Mouse (Mus musculus) olfactory bulb, adult 2 months (tissue): ENCODE results near the gene Tmem243. TPM values are rescaled to one million over a fixed set of nuclear protein-coding genes. Genes with fewer than 3 reads are reported as not detected.
"Not testable (repeated sequence)": the region's sequence is repeated elsewhere in the genome, so short reads cannot be mapped to it uniquely, and the experiment has no call there.

ENCODE experiments used
- H3K27ac ChIP-seq: fragments of 200-500 bp; 2 replicates; pipeline ENCODE4 v1.5.1; 2012; ENCODE audit warnings: low read depth, low read length; ENCODE audit not compliant: insufficient read depth
- H3K4me1 ChIP-seq: fragments of 200-500 bp; 2 replicates; pipeline ENCODE4 v1.6.1; 2012; ENCODE audit warnings: low read length; ENCODE audit not compliant: control insufficient read depth, insufficient read depth
- H3K4me3 ChIP-seq: fragments of 200-500 bp; 2 replicates; pipeline ENCODE4 v1.5.1; 2012; ENCODE audit warnings: mild to moderate bottlenecking, low read depth, low read length, moderate library complexity; ENCODE audit not compliant: insufficient read depth
- CTCF ChIP-seq: fragments of 200-500 bp; IDR thresholded peaks from 2 replicates; pipeline ENCODE4 v1.5.1; 2012; ENCODE audit warnings: low read depth, mild to moderate bottlenecking, low read length, moderate library complexity; ENCODE audit not compliant: insufficient read depth
- POLR2A ChIP-seq: fragments of 200-500 bp; IDR thresholded peaks from 2 replicates; pipeline ENCODE4 v1.6.1; 2012; ENCODE audit warnings: mild to moderate bottlenecking, low read depth, low read length, moderate library complexity; ENCODE audit not compliant: insufficient read depth
- WGBS: fragments of 180-500 bp; shearing (Covaris S2); methylation state at CpG from one replicate; pipeline ENCODE4 v1.1.7; 2018; 5-methylcytosine and 5-hydroxymethylcytosine counted together
- polyA plus RNA-seq: library from polyadenylated mRNA; stranded (reverse); fragments of >200 nt; gene quantifications from 2 replicates; pipeline ENCODE4 v1.2.4, GENCODE M21; 2012; ENCODE audit warnings: low replicate concordance; ENCODE audit not compliant: missing spikeins, insufficient read depth, insufficient read length

Tmem243 gene
- polyA plus RNA-seq, 1 experiment: not detected

GRCm38 (mm10) chr5:9161456-9162041, 61.1 kb downstream of the Tmem243 start, which contains the start of gene Dmtf1:
Gene Dmtf1, minus strand, starts transcription at chr5:9161776.
- under 1% methylated on average over 64 of the region's 64 CpGs for WGBS
- Histone ChIP-seq H3K27ac (peak within 1 kb of the TSS; percentile 77), H3K4me1 (peaks cover 4% of the 10 kb centered on the region), H3K4me3 (peak within 1 kb of the TSS; percentile 87)
- TF ChIP-seq POLR2A: peak; percentile 99
- TF ChIP-seq CTCF: no peak

- WGBS: 13% methylated on average over 7 of the region's 7 CpGs
- TF ChIP-seq CTCF (no peak), POLR2A (no peak)
- Histone ChIP-seq H3K4me1 (peaks cover 3% of the 10 kb centered on the region), H3K27ac (peak overlapping the region; percentile 66), H3K4me3 (peak overlapping the region; percentile 87)
Measured at GRCm38 (mm10) chr5:9162088-9162487, 61.6 kb downstream of the Tmem243 start.

- no peak overlapping the region for H3K4me3 ChIP-seq
- TF ChIP-seq CTCF (no peak), POLR2A (no peak)
- H3K4me1 ChIP-seq: peaks cover 3% of the 10 kb centered on the region
- H3K27ac ChIP-seq: peak overlapping the region; percentile 33; the same call in 1 of the 2 replicates
- WGBS: 75% methylated on average over 3 of the region's 3 CpGs
Measured at GRCm38 (mm10) chr5:9163411-9163810, 62.9 kb downstream of the Tmem243 start.

DNA sequence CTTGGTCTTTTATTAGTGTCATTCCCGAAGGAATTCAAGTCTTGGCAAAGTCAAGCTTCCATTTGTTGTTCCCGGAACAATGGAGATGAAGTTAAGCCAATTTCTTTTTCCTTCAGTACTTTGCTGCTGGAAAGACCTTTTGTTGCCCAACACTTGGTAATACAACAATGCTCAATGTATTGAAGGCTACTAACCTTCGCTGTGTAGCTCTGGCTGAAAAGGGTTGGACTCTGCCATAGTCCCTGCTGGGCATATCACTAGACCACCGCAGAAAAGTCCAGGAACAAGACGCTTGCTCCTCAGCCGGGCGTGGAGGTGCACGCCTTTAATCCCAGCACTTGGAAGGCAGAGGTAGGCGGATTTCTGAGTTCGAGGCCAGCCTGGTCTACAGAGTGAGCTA, 64.7 kb downstream of the Tmem243 start:
- H3K4me3 ChIP-seq, H3K27ac ChIP-seq, H3K4me1 ChIP-seq: not testable (repeated sequence)
- WGBS: 83% methylated on average over 10 of the region's 10 CpGs

DNA sequence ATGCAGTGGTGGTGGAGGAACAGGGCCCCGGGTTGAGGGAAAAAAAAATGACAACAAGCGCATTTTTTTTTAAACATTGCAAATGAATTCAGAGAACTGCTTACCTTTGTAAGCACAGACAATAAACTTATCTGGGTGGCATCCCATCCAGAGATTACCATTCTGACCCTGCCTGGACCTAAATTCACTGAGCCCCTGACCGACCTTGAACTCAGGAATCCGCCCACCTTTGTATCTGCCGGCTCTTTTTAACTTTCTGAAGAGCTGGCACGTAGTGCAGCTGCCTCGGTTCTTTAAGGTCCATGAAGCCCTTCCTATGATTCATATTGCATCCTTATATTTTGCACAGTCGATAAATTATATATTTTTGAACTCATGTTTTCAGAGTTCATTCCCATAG, 65.9 kb downstream of the Tmem243 start:
- no peak overlapping the region for H3K27ac ChIP-seq
- 84% methylated on average over 8 of the region's 8 CpGs for WGBS
- peaks cover 3% of the 10 kb centered on the region; the same call in 1 of the 2 replicates for H3K4me1 ChIP-seq
- H3K4me3 ChIP-seq: no peak overlapping the region
- TF ChIP-seq POLR2A (no peak), CTCF (no peak)

DNA sequence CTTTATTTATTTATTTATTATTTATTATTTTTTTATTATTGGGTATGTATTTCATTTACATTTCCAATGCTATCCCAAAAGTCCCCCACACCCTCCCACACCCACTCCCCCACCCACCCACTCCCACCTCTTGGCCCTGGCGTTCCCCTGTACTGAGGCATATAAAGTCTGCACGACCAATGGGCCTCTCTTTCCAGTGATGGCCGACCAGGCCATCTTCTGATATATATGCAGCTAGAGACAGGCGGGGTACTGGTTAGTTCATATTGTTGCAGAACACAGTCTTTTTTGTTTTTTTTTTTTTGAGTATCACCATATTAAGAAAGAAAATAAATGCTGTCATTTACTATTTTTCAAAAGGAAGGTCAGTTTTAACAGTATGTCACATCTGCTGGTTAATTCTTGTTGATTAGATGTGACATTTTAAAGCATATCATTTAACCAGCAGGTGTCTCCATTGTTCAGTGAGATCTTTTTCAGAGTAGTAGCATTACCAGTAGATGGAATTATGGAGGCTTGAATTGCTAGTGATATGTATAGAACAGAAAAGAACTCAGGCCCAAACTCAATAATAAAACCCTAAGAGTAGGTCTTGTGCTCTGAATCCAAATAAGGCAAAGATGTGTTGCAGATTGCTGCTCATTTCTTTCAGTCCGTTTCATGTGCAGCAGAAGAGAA, 69.0 kb downstream of the Tmem243 start:
- H3K4me1 ChIP-seq, H3K4me3 ChIP-seq, H3K27ac ChIP-seq: not testable (repeated sequence)
- 71% methylated on average over 5 of the region's 5 CpGs for WGBS

- no peak overlapping the region for H3K4me3 ChIP-seq
- no peak for TF ChIP-seq CTCF
- no peak for TF ChIP-seq POLR2A
- WGBS: 79% methylated on average over 2 of the region's 2 CpGs
- no peaks in the 10 kb centered on the region for H3K4me1 ChIP-seq
- no peak overlapping the region for H3K27ac ChIP-seq
Measured at GRCm38 (mm10) chr5:9173295-9173694, 72.8 kb downstream of the Tmem243 start.

DNA sequence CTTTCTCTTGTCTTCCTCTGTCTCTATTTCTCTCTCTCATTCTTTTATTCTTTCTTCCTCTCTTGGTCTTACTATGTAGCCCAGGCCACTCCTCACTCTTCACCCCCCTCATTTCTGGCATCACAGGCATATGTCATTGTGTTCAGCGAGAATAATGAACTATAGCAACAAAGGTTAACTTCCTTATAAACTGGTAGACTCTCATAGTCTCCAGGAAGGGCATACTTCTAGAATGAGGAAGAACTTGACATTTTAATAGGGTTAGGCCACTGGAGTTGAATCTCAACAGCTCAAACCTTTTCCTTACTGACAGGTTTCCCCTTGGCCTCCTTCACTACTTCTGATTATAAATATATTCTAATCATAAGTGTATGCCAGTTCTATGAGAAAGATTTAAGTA, 86.0 kb downstream of the Tmem243 start:
- Histone ChIP-seq H3K4me1 (no peaks in the 10 kb centered on the region), H3K4me3 (no peak overlapping the region), H3K27ac (no peak overlapping the region)
- TF ChIP-seq POLR2A (no peak), CTCF (no peak)
- 80% methylated on average over 1 of the region's 1 CpGs for WGBS

Other genes with a start within 250 kb of the Tmem243 start
- gene Abcb4, start 207.0 kb upstream of the Tmem243 start, polyA plus RNA-seq: not detected in 2 replicates
- gene Crot, start 103.3 kb upstream of the Tmem243 start, polyA plus RNA-seq: not detected in 2 replicates
- not detected in 2 replicates for gene Dmtf1, start 61.1 kb downstream of the Tmem243 start, polyA plus RNA-seq
- not detected in 2 replicates for gene 9330182L06Rik, start 165.4 kb downstream of the Tmem243 start, polyA plus RNA-seq